Mouse (Mus musculus) G1E (cell line): ENCODE data around the gene Lrmda.

Experiments used
- CTCF ChIP-seq: IDR thresholded peaks from 2 replicates; pipeline ENCODE4 v1.5.1; 2012; ENCODE audit warnings: low read depth, low read length, inconsistent platforms, mixed read lengths
- GATA1 ChIP-seq: IDR thresholded peaks from 2 replicates; pipeline ENCODE4 v1.6.1; 2012; ENCODE audit warnings: borderline replicate concordance, low read length, inconsistent platforms, mixed read lengths
- GATA2 ChIP-seq: IDR thresholded peaks from 2 replicates; pipeline ENCODE4 v1.6.1; 2012; ENCODE audit warnings: low read depth, low read length, inconsistent platforms, borderline replicate concordance

- TF ChIP-seq CTCF = no peak
- TF ChIP-seq GATA1 = no peak
- no peak for TF ChIP-seq GATA2
These were observed 949.2 kb downstream of the Lrmda start for GRCm38 (mm10) chr14:22968705-22969104.
